Mouse (Mus musculus) heart, postnatal 4 days (tissue): Measurements from ENCODE around the gene Zfp459. TPM values are rescaled to one million over a fixed set of nuclear protein-coding genes. Genes with fewer than 3 reads are reported as not detected.
"Not testable (repeated sequence)": the region's sequence is repeated elsewhere in the genome, so short reads cannot be mapped to it uniquely, and the experiment has no call there.

Experiments used
- DNase-seq: peaks from one replicate; pipeline ENCODE4 v3.0.0; 2021
- total RNA-seq, 2 experiments: library from RNA; stranded (reverse); gene quantifications; 2 replicates each; pipeline ENCODE4 v1.2.3; 2021

Zfp459 gene
- under 1 TPM in 1 of 2 experiments, not detected in 1; 0.38 TPM for total RNA-seq

- peak; percentile 10 for DNase-seq
These were observed at the start of gene Zfp459 for GRCm38 (mm10) chr13:67421207-67421857. TSS of gene Zfp459 (minus strand) at chr13:67421418.

- no peak for DNase-seq
These were observed 48.1 kb upstream of the Zfp459 start for GRCm38 (mm10) chr13:67469274-67469673.

- DNase-seq: not testable (repeated sequence)
These were observed 42.4 kb upstream of the Zfp459 start for GRCm38 (mm10) chr13:67463506-67464185.

- DNase-seq: no peak
These were observed 30.7 kb upstream of the Zfp459 start for GRCm38 (mm10) chr13:67452021-67452309.

- DNase-seq: peak; percentile 86
These were observed 30.2 kb upstream of the Zfp459 start, which contains the start of gene Zfp874a for GRCm38 (mm10) chr13:67451172-67452020. TSS of gene Zfp874a (minus strand) at chr13:67451624.

- DNase-seq: not testable (repeated sequence)
These were observed 15.9 kb upstream of the Zfp459 start for GRCm38 (mm10) chr13:67437095-67437494.

- DNase-seq: no peak
These were observed 6.9 kb upstream of the Zfp459 start for GRCm38 (mm10) chr13:67428116-67428515.

- not testable (repeated sequence) for DNase-seq
These were observed 4.5 kb upstream of the Zfp459 start for GRCm38 (mm10) chr13:67425699-67426098.

- not testable (repeated sequence) for DNase-seq
These were observed 1.3 kb upstream of the Zfp459 start for GRCm38 (mm10) chr13:67422532-67422931.

- DNase-seq: no peak
These were observed 536 bp downstream of the Zfp459 start for GRCm38 (mm10) chr13:67420558-67421206.

- DNase-seq: no peak
These were observed 4.4 kb downstream of the Zfp459 start for GRCm38 (mm10) chr13:67416811-67417210.

GRCm38 (mm10) chr13:67415759-67416158 is 5.5 kb downstream of the Zfp459 start:
- DNase-seq: no peak

- not testable (repeated sequence) for DNase-seq
These were observed 7.6 kb downstream of the Zfp459 start for GRCm38 (mm10) chr13:67413634-67414033.

GRCm38 (mm10) chr13:67399183-67399903 is 21.9 kb downstream of the Zfp459 start, which contains the start of gene Zfp429:
TSS of gene Zfp429 (minus strand) at chr13:67399819.
- peak; percentile 72 for DNase-seq

GRCm38 (mm10) chr13:67376255-67376654 is 45.0 kb downstream of the Zfp459 start:
- not testable (repeated sequence) for DNase-seq

- peak; percentile 58 for DNase-seq
These were observed 45.9 kb downstream of the Zfp459 start, which contains the start of the genes Gm28041 and Zfp456 for GRCm38 (mm10) chr13:67375050-67375911. TSS of gene Gm28041 (minus strand) at chr13:67375733. TSS of gene Zfp456 (minus strand) at chr13:67375810.

- peak; percentile 89 for DNase-seq
These were observed 61.0 kb downstream of the Zfp459 start, which contains the start of the genes Gm28044 and Zfp953 for GRCm38 (mm10) chr13:67360131-67360744. TSS of gene Gm28044 (minus strand) at chr13:67360536. TSS of gene Zfp953 (minus strand) at chr13:67360605.
